Mouse (Mus musculus) adrenal gland, postnatal 14 days (tissue): ENCODE results near the gene Ifit1bl2. TPM values are rescaled to one million over a fixed set of nuclear protein-coding genes. Genes with fewer than 3 reads are reported as not detected.
"Not testable (repeated sequence)": the region's sequence is repeated elsewhere in the genome, so short reads cannot be mapped to it uniquely, and the experiment has no call there.

Experiments
- DNase-seq: peaks from one replicate; pipeline ENCODE4 v3.0.0; 2021; ENCODE audit warnings: mixed read lengths
- total RNA-seq: library from RNA; stranded (reverse); gene quantifications from 2 replicates; pipeline ENCODE4 v1.2.3, GENCODE M21; 2021

Gene Ifit1bl2
- total RNA-seq, 1 experiment from 2014 or later, result 0.15 TPM

GRCm38 (mm10) chr19:34607237-34608051 is 33.1 kb downstream of the Ifit1bl2 start, which contains the start of gene Ifit3b:
TSS of gene Ifit3b (plus strand) at chr19:34607970.
- peak; percentile 45 for DNase-seq

GRCm38 (mm10) chr19:34605472-34605871 is 35.1 kb downstream of the Ifit1bl2 start:
- DNase-seq, result no peak

- DNase-seq, result not testable (repeated sequence)
Measured at GRCm38 (mm10) chr19:34601888-34602287, 38.7 kb downstream of the Ifit1bl2 start, which contains the start of gene Ifit1bl1. TSS of gene Ifit1bl1 (minus strand) at chr19:34601956.

- DNase-seq, result not testable (repeated sequence)
Measured at GRCm38 (mm10) chr19:34599250-34599649, 41.3 kb downstream of the Ifit1bl2 start.

- DNase-seq, result peak; percentile 66
Measured at GRCm38 (mm10) chr19:34598341-34598740, 42.2 kb downstream of the Ifit1bl2 start.

GRCm38 (mm10) chr19:34596811-34597210 is 43.7 kb downstream of the Ifit1bl2 start:
- DNase-seq, result no peak

GRCm38 (mm10) chr19:34594523-34594922 is 46.0 kb downstream of the Ifit1bl2 start:
- not testable (repeated sequence) for DNase-seq

- no peak for DNase-seq
Measured at GRCm38 (mm10) chr19:34593456-34593855, 47.1 kb downstream of the Ifit1bl2 start.

GRCm38 (mm10) chr19:34588959-34589358 is 51.6 kb downstream of the Ifit1bl2 start:
- DNase-seq, result no peak

- DNase-seq, result not testable (repeated sequence)
Measured at GRCm38 (mm10) chr19:34587898-34588692, 52.4 kb downstream of the Ifit1bl2 start.

GRCm38 (mm10) chr19:34585740-34586458 is 54.6 kb downstream of the Ifit1bl2 start:
- DNase-seq, result not testable (repeated sequence)

GRCm38 (mm10) chr19:34583126-34583766 is 57.3 kb downstream of the Ifit1bl2 start, which contains the start of gene Ifit3:
TSS of gene Ifit3 (plus strand) at chr19:34583531.
- DNase-seq, result not testable (repeated sequence)

- DNase-seq, result not testable (repeated sequence)
Measured at GRCm38 (mm10) chr19:34582696-34583095, 57.8 kb downstream of the Ifit1bl2 start.

- no peak for DNase-seq
Measured at GRCm38 (mm10) chr19:34577121-34577520, 63.4 kb downstream of the Ifit1bl2 start.

GRCm38 (mm10) chr19:34573650-34574049 is 66.9 kb downstream of the Ifit1bl2 start:
- DNase-seq, result no peak

- no peak for DNase-seq
Measured at GRCm38 (mm10) chr19:34571080-34571479, 69.5 kb downstream of the Ifit1bl2 start.

- DNase-seq, result peak; percentile 24
Measured at GRCm38 (mm10) chr19:34569896-34570476, 70.6 kb downstream of the Ifit1bl2 start.

- no peak for DNase-seq
Measured at GRCm38 (mm10) chr19:34568988-34569895, 71.3 kb downstream of the Ifit1bl2 start.
